ENCODE assay signal across 21 mouse cellular contexts in genomic region chr9:75357087-75357654, GRCm38 (mm10). TPM values are rescaled to one million over a fixed set of nuclear protein-coding genes. Genes with fewer than 3 reads are reported as not detected.
DNase-seq lines count a peak whose midpoint lies in the region; ATAC-seq and TF ChIP-seq lines count a peak whose summit lies in the region.
"Had no signal": no experiment of that assay in that cellular context is flagged by ENCODE, and none has a peak within 500 bp of the region (broad histone marks: within the 10 kb centered on the region; RNA-seq: fewer than 3 reads in every experiment).

No protein-coding gene starts in this region.

- TF ChIP-seq RAD21 in MEL (IDR thresholded peaks at IDR 0.05; ENCODE audit: low read depth, low read length) = no peak

- H3K4me2 ChIP-seq in myocyte (ENCODE audit: low read depth) = peak overlapping the region; percentile 9
- H3K4me2 ChIP-seq: hindbrain, embryonic 13.5 days; liver, embryonic 13.5 days had no signal

- H3K4me3 ChIP-seq in MEL (ENCODE audit: control insufficient read depth in 1 of 2, insufficient read depth in 1 of 2, low read depth in 2 of 2, low read length in 2 of 2) (no peak overlapping the region), myocyte (no peak overlapping the region)
- H3K4me3 ChIP-seq: hindbrain, embryonic 13.5 days; liver, embryonic 13.5 days; midbrain, embryonic 10.5 days had no signal

- TF ChIP-seq POLR2A in MEL (IDR thresholded peaks at IDR 0.05; ENCODE audit: control insufficient read depth in 1 of 2, insufficient read depth in 1 of 2, low read depth in 1 of 2, low read length in 2 of 2, poor library complexity in 1 of 2) = no peak
- no peak for TF ChIP-seq POLR2A in myocyte (IDR thresholded peaks at IDR 0.05; ENCODE audit: insufficient read length, low read depth)

- no peak for TF ChIP-seq EP300 in MEL (IDR thresholded peaks at IDR 0.05; ENCODE audit: low read depth in 1 of 2, low read length in 2 of 2)

- ATAC-seq in activated CD4-positive, CD25-positive, alpha-beta regulatory T cell, adult 4 months = no peak
- ATAC-seq: intestine, embryonic 16.5 days; lung, postnatal 0 days had no signal

- no peak for TF ChIP-seq CTCF in MEL (IDR thresholded peaks at IDR 0.05 in 2 of 3, conservative IDR thresholded peaks at IDR 0.05 in 1 of 3; ENCODE audit: control insufficient read depth in 1 of 3, insufficient read depth in 1 of 3, low read depth in 2 of 3, low read length in 3 of 3, poor library complexity in 1 of 3, severe bottlenecking in 1 of 3)

- no peak overlapping the region for H3K9ac ChIP-seq in MEL (ENCODE audit: control insufficient read depth, low read depth, low read length, poor library complexity, severe bottlenecking)
- H3K9ac ChIP-seq: hindbrain, embryonic 13.5 days; liver, embryonic 13.5 days had no signal

- no peak overlapping the region for H3K27ac ChIP-seq in MEL (ENCODE audit: control insufficient read depth, low read depth, low read length)
- H3K27ac ChIP-seq: hindbrain, embryonic 13.5 days; liver, embryonic 13.5 days; midbrain, embryonic 10.5 days had no signal

- DNase-seq in left cerebral cortex, adult 18-20 months (ENCODE audit: low spot score in 2 of 2) = peak; percentile 34 to 52
- no peak for DNase-seq in left cerebral cortex, adult 11 months (ENCODE audit: low spot score)
- DNase-seq in MEL (ENCODE audit: low read depth, low spot score) = peak; percentile 8
- peak; percentile 31 to 60 for DNase-seq in frontal cortex, postnatal 36 days (ENCODE audit: low spot score in 2 of 2)
- no peak for DNase-seq in thymus, postnatal 25 days
- no peak for DNase-seq in retina, postnatal 1 day
- DNase-seq: cerebellum, postnatal 25 days; heart, adult 18-20 months; liver, embryonic 13.5 days had no signal

- H3K36me3 ChIP-seq in MEL (ENCODE audit: control insufficient read depth in 1 of 2, insufficient read depth in 2 of 2, low read length in 2 of 2) = peaks cover 0 to 3% of the 10 kb centered on the region in 2 experiments; a peak in 2 of 4 replicates
- no peaks in the 10 kb centered on the region for H3K36me3 ChIP-seq in myocyte (ENCODE audit: control insufficient read depth, insufficient read depth)
- H3K36me3 ChIP-seq: hindbrain, embryonic 13.5 days; liver, embryonic 13.5 days; midbrain, embryonic 10.5 days had no signal

- no peaks in the 10 kb centered on the region; a peak in 1 of 4 replicates for H3K27me3 ChIP-seq in MEL (ENCODE audit: control insufficient read depth in 1 of 2, insufficient read depth in 2 of 2, low read length in 2 of 2)
- H3K27me3 ChIP-seq in myocyte (ENCODE audit: control insufficient read depth, insufficient read depth, insufficient read length) = no peaks in the 10 kb centered on the region
- H3K27me3 ChIP-seq: hindbrain, embryonic 13.5 days; liver, embryonic 13.5 days had no signal

- H3K9me3 ChIP-seq in MEL (replicated peaks; ENCODE audit: insufficient read depth, low read length) = no peaks in the 10 kb centered on the region
- H3K9me3 ChIP-seq: hindbrain, embryonic 13.5 days; liver, embryonic 13.5 days; midbrain, embryonic 10.5 days had no signal

- H3ac ChIP-seq in myocyte (ENCODE audit: control insufficient read depth, insufficient read length) = no peak overlapping the region

- no peaks in the 10 kb centered on the region for H3K79me2 ChIP-seq in MEL (ENCODE audit: control insufficient read depth, insufficient read depth, low read length, poor library complexity)
- H3K79me2 ChIP-seq in myocyte (ENCODE audit: control insufficient read depth, insufficient read depth) = no peaks in the 10 kb centered on the region

- H3K4me1 ChIP-seq in MEL (ENCODE audit: control insufficient read depth in 1 of 2, insufficient read depth in 2 of 2, low read length in 2 of 2) = peaks cover 3% of the 10 kb centered on the region in 2 experiments; a peak in 3 of 4 replicates
- H3K4me1 ChIP-seq: hindbrain, embryonic 13.5 days; midbrain, embryonic 10.5 days had no signal

TF ChIP-seq in MEL, 35 proteins besides CTCF, POLR2A, EP300 and RAD21:
- TF ChIP-seq TBP (IDR thresholded peaks at IDR 0.05; ENCODE audit: low read depth, low read length) (peak; percentile 72), E2F4 (IDR thresholded peaks at IDR 0.05; ENCODE audit: borderline replicate concordance, low read depth, low read length) (no peak), CHD1 (IDR thresholded peaks at IDR 0.05; ENCODE audit: low read depth, low read length) (no peak)

TF ChIP-seq in myocyte, 11 proteins besides CTCF, POLR2A, EP300 and RAD21:
- no peak for TF ChIP-seq E2F4 (IDR thresholded peaks at IDR 0.05; ENCODE audit: insufficient read depth)
- no peak for TF ChIP-seq MYOG (IDR thresholded peaks at IDR 0.05; ENCODE audit: control insufficient read depth in 1 of 3, insufficient read depth in 1 of 3, insufficient read length in 2 of 3, low read depth in 2 of 3)
- TF ChIP-seq TCF12 (IDR thresholded peaks at IDR 0.05; ENCODE audit: insufficient read depth, poor library complexity, severe bottlenecking) = no peak
- TF ChIP-seq REST (IDR thresholded peaks at IDR 0.05; ENCODE audit: insufficient read depth, insufficient read length) = no peak
- no peak for TF ChIP-seq SRF (IDR thresholded peaks at IDR 0.05; ENCODE audit: control insufficient read depth, insufficient read length, low read depth)
TF ChIP-seq in myocyte: peak in this region for 0.

RNA-seq across cellular contexts. Expression of gene Bcl2l10, which starts 9.6 kb away (rescaled TPM):
- total RNA-seq in left cerebral cortex, adult 18-20 months (2021) = not detected
- not detected in 2 replicates for total RNA-seq in MEL (2012; rRNA removed)
- polyA plus RNA-seq in MEL (2012; ENCODE audit: insufficient read depth in 1 of 2, insufficient read length in 2 of 2, low read depth in 1 of 2, low replicate concordance in 2 of 2, missing spikeins in 1 of 2) = not detected
- not detected for polyA plus RNA-seq in myocyte (2012; fragmentation: generic; extraction: Trizol)
- polyA plus RNA-seq in activated CD4-positive, CD25-positive, alpha-beta regulatory T cell, adult 4 months (2017; shearing (Covaris generic)) = not detected
- total RNA-seq: gastrocnemius, adult 18-20 months; monocyte, adult 5-6 weeks had no signal
- polyA plus RNA-seq: heart, embryonic 16.5 days; hindbrain, embryonic 13.5 days; intestine, embryonic 16.5 days; kidney, embryonic 16.5 days; liver, embryonic 13.5 days; midbrain, embryonic 10.5 days; neural tube, embryonic 14.5 days; thymus, postnatal 0 days had no signal

RNA-seq across cellular contexts. Expression of gene Gnb5, which starts 51.1 kb away (rescaled TPM):
- total RNA-seq in left cerebral cortex, adult 18-20 months (2021) = 100 to 1,000 TPM; 161 to 167 TPM
- total RNA-seq in MEL (2012; rRNA removed) = 4.0 and 4.2 TPM in 2 replicates
- 1 to 10 TPM in 1 of 2 experiments, not detected in 1; 6.5 TPM for polyA plus RNA-seq in MEL (2012; ENCODE audit: insufficient read depth in 1 of 2, insufficient read length in 2 of 2, low read depth in 1 of 2, low replicate concordance in 2 of 2, missing spikeins in 1 of 2)
- polyA plus RNA-seq in myocyte (2012; fragmentation: generic; extraction: Trizol) = 24.3 TPM
- polyA plus RNA-seq in activated CD4-positive, CD25-positive, alpha-beta regulatory T cell, adult 4 months (2017; shearing (Covaris generic)) = 10 to 100 TPM in 1 of 2 experiments, 1 to 10 TPM in 1; 7.4 to 10.3 TPM

RNA-seq across cellular contexts. Expression of gene Mapk6, which starts 52.6 kb away (rescaled TPM):
- 10 to 100 TPM; 58.7 to 70.7 TPM for total RNA-seq in left cerebral cortex, adult 18-20 months (2021)
- total RNA-seq in MEL (2012; rRNA removed) = 19.6 and 26.6 TPM in 2 replicates
- polyA plus RNA-seq in MEL (2012; ENCODE audit: insufficient read depth in 1 of 2, insufficient read length in 2 of 2, low read depth in 1 of 2, low replicate concordance in 2 of 2, missing spikeins in 1 of 2) = 10 to 100 TPM; 44.1 to 91.0 TPM
- polyA plus RNA-seq in myocyte (2012; fragmentation: generic; extraction: Trizol) = 52.8 TPM
- 10 to 100 TPM; 43.5 to 51.0 TPM for polyA plus RNA-seq in activated CD4-positive, CD25-positive, alpha-beta regulatory T cell, adult 4 months (2017; shearing (Covaris generic))

Comparison
In these comparisons a context has a peak if more than half of its experiments do, and no peak if none do; other contexts are left out.
1. DNase-seq: peak in left cerebral cortex, adult 18-20 months (2 of 2), MEL (single experiment) and frontal cortex, postnatal 36 days (2 of 2); none in left cerebral cortex, adult 11 months (single experiment), thymus, postnatal 25 days (single experiment) and retina, postnatal 1 day (single experiment).